In the genomic region with DNA sequence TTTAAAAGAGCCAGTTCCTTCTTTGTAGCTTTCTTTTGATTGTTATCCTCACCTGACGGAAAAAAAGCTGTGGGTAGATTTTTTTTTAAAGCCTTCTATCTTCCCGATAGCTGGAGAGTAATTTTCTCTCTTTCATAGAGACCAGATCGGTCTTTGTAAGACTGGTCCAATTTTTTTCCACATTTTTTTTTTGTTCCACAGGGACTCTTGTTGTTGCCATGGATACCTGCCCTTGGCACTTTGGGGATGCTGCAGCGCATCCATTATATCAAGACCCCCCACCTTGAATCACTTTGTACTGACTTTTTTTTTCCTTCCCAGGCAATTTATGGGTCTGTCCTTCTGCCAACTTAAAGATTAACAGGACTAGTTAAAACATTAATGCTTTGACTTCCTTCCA, we compare ENCODE assay signal across 13 mouse cellular contexts.
"Had no signal": no experiment of that assay in that cellular context is flagged by ENCODE, and none has a peak within 500 bp of the region (broad histone marks: within the 10 kb centered on the region; RNA-seq: fewer than 3 reads in every experiment).

No protein-coding gene starts in this region.

- H3K36me3 ChIP-seq: limb, embryonic 13.5 days; neural tube, embryonic 13.5 days had no signal

- H3K27ac ChIP-seq: kidney, postnatal 0 days; limb, embryonic 13.5 days; liver, embryonic 14.5 days; neural tube, embryonic 13.5 days had no signal

- H3K9ac ChIP-seq: limb, embryonic 13.5 days; liver, embryonic 14.5 days; neural tube, embryonic 13.5 days had no signal

- H3K9me3 ChIP-seq: limb, embryonic 13.5 days; neural tube, embryonic 13.5 days had no signal

- H3K4me3 ChIP-seq: limb, embryonic 13.5 days; neural tube, embryonic 13.5 days had no signal

- H3K27me3 ChIP-seq: limb, embryonic 13.5 days; neural tube, embryonic 13.5 days had no signal

- H3K4me2 ChIP-seq: limb, embryonic 13.5 days; neural tube, embryonic 13.5 days had no signal

- DNase-seq: kidney, adult 11 months; kidney, adult 9 months; kidney, postnatal 36 days; layer of hippocampus, adult 9-11 months; layer of hippocampus, postnatal 36 days; lung, adult 18-20 months; right cerebral cortex, adult 18-20 months; right cerebral cortex, postnatal 25 days; thymus, postnatal 14 days had no signal

- H3K4me1 ChIP-seq: limb, embryonic 13.5 days had no signal
